Mouse (Mus musculus): Measurements from ENCODE around the gene F8.

F8 gene

GRCm38 (mm10) chrX:75138182-75138581, 244.2 kb downstream of the F8 start:
- DNase-seq (ENCODE audit: extremely low spot score) = no peak

GRCm38 (mm10) chrX:75137729-75138128, 244.7 kb downstream of the F8 start:
- no peak for DNase-seq (ENCODE audit: extremely low spot score)

GRCm38 (mm10) chrX:75136938-75137337, 245.5 kb downstream of the F8 start:
- no peak for DNase-seq (ENCODE audit: extremely low spot score)

- peak; percentile 81 for DNase-seq (ENCODE audit: extremely low spot score)
Measured at GRCm38 (mm10) chrX:75130467-75131160, 251.8 kb downstream of the F8 start, which contains the start of gene Mpp1. Mpp1 (minus strand) TSS chrX:75131016.

- no peak for DNase-seq (ENCODE audit: extremely low spot score)
Measured at GRCm38 (mm10) chrX:75129474-75129873, 252.9 kb downstream of the F8 start.

GRCm38 (mm10) chrX:75128333-75128980, 254.0 kb downstream of the F8 start:
- no peak for DNase-seq (ENCODE audit: extremely low spot score)

- no peak for DNase-seq (ENCODE audit: extremely low spot score)
Measured at GRCm38 (mm10) chrX:75126893-75127292, 255.5 kb downstream of the F8 start.

GRCm38 (mm10) chrX:75125606-75126005, 256.8 kb downstream of the F8 start:
- DNase-seq (ENCODE audit: extremely low spot score) = no peak

Data from embryo, embryonic 9.5 days (tissue).